Mouse (Mus musculus) cortical plate, adult 2 months (tissue): Measurements from ENCODE around the gene Fam185a.

ENCODE experiments used
- CTCF ChIP-seq: fragments of 200-500 bp; IDR thresholded peaks from 2 replicates; pipeline ENCODE4 v1.5.1; 2011; ENCODE audit warnings: mild to moderate bottlenecking, control low read depth, low read length; ENCODE audit not compliant: insufficient read depth; ENCODE audit errors: extremely low read depth
- POLR2A ChIP-seq: fragments of 200-500 bp; IDR thresholded peaks from 2 replicates; pipeline ENCODE4 v1.6.1; 2011; ENCODE audit warnings: mild to moderate bottlenecking, low read length, control low read depth; ENCODE audit not compliant: insufficient read depth; ENCODE audit errors: extremely low read depth

GRCm38 (mm10) chr5:21527488-21527911, 102.7 kb downstream of the Fam185a start:
- TF ChIP-seq POLR2A = no peak
- no peak for TF ChIP-seq CTCF
